Mouse (Mus musculus): ENCODE measurements at regions not wholly inside any gene's neighbourhood (a gene's known extent, or its start where the extent isn't known, plus 50 kb on each side); places are given as distances from the start of the nearest gene placed in this dataset.

GRCm38 (mm10) chr16:76101773-76102172, 79.7 kb upstream of the Samsn1 start:
- TF ChIP-seq POLR2A (IDR thresholded peaks at IDR 0.05; ENCODE audit: low read depth, low read length) (no peak), CTCF (IDR thresholded peaks at IDR 0.05; ENCODE audit: borderline replicate concordance, insufficient read depth, low read length) (no peak)
